Mouse (Mus musculus) ES-E14 (cell line): ENCODE measurements around the gene Fgf18.

ENCODE experiments used
- MAFK ChIP-seq: IDR thresholded peaks from 2 replicates; pipeline ENCODE4 v1.6.1; 2014; ENCODE audit warnings: mild to moderate bottlenecking, low read depth, low read length, inconsistent platforms; ENCODE audit not compliant: insufficient read depth
- ZNF384 ChIP-seq: IDR thresholded peaks from 2 replicates; pipeline ENCODE4 v1.6.1; 2012; ENCODE audit warnings: low read depth, low read length, inconsistent platforms

DNA sequence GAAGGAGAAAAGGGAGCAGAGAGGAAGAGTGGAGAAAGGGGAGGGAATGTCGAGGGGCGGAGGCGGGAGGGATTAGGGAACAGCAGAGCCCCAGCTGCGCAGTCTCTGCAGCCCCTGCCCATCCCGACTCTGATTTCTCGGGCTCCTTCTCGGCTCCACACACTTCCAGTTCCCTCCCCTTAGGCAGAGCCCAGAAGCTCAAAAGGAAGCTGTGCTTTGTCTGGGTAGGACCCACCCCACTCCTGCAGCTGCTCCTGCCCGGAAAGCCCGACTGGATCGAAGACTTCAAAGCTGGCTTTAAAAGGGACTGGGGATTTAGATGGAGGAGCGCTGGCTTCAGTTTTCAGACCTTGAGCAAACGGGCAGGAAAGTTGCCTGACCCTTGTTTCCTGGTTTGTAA is 46.5 kb upstream of the Fgf18 start:
- no peak for TF ChIP-seq MAFK
- TF ChIP-seq ZNF384, result no peak
